Mouse (Mus musculus): ENCODE results near the gene Wasf3. TPM values are rescaled to one million over a fixed set of nuclear protein-coding genes. Genes with fewer than 3 reads are reported as not detected.
"Not testable (repeated sequence)": the region's sequence is repeated elsewhere in the genome, so short reads cannot be mapped to it uniquely, and the experiment has no call there.

Wasf3 gene
- polyA plus RNA-seq, 2 experiments: 1.4 to 10.8 TPM

- H3K4me3 ChIP-seq (replicated peaks; ENCODE audit: low read length): no peak overlapping the region
- H3K4me1 ChIP-seq (ENCODE audit: control insufficient read depth, insufficient read depth, low read length): no peaks in the 10 kb centered on the region
- DNase-seq (ENCODE audit: low spot score) (no peak), ATAC-seq (ENCODE audit: low FRiP score, low read depth) (no peak)
- H3K27ac ChIP-seq (replicated peaks; ENCODE audit: low read depth, low read length): no peak overlapping the region
- no peak overlapping the region for H3K9ac ChIP-seq (ENCODE audit: low read depth, low read length, severe bottlenecking)
- H3K27me3 ChIP-seq (ENCODE audit: control insufficient read depth, insufficient read depth, low read length): no peaks in the 10 kb centered on the region
- WGBS: 93% methylated on average over 12 of the region's 12 CpGs
- H3K9me3 ChIP-seq (ENCODE audit: control insufficient read depth, low read length): no peaks in the 10 kb centered on the region
- TF ChIP-seq POLR2A (IDR thresholded peaks at IDR 0.05; ENCODE audit: borderline replicate concordance, extremely low read depth, insufficient read depth, insufficient read length): no peak
- H3K4me2 ChIP-seq (replicated peaks; ENCODE audit: low read depth, low read length, severe bottlenecking): no peak overlapping the region
- peaks cover 5% of the 10 kb centered on the region; the same call in 1 of the 2 replicates for H3K36me3 ChIP-seq (ENCODE audit: control insufficient read depth, insufficient read depth, low read length)
These were observed 87.0 kb downstream of the Wasf3 start for GRCm38 (mm10) chr5:146471821-146472220.

DNA sequence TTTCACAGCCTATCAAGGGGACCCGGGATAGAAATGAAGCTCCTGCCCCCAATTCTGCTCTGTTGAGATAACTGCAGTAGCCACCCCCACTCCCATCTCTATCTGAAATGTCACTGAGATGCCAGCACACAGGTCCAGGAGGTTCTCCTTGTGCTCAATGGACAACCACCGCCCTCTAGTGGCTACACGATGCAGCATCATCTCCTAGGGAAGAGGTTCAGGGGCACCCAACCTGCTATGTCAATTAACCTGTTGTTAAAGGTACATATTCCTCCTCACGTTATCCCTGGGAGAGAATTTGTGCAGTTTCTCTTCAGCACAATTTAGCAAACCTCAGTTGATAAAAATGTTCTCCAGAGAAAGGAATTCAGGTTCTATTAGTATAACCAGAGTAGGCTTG lies 94.8 kb downstream of the Wasf3 start:
- H3K27ac ChIP-seq (replicated peaks; ENCODE audit: low read depth, low read length); H3K4me2 ChIP-seq (replicated peaks; ENCODE audit: low read depth, low read length, severe bottlenecking); DNase-seq (ENCODE audit: low spot score); H3K36me3 ChIP-seq (ENCODE audit: control insufficient read depth, insufficient read depth, low read length); H3K9ac ChIP-seq (ENCODE audit: low read depth, low read length, severe bottlenecking); H3K27me3 ChIP-seq (ENCODE audit: control insufficient read depth, insufficient read depth, low read length); ATAC-seq (ENCODE audit: low FRiP score, low read depth); H3K9me3 ChIP-seq (ENCODE audit: control insufficient read depth, low read length); H3K4me3 ChIP-seq (replicated peaks; ENCODE audit: low read length); H3K4me1 ChIP-seq (ENCODE audit: control insufficient read depth, insufficient read depth, low read length): not testable (repeated sequence)
- 10% methylated on average over 4 of the region's 4 CpGs for WGBS

DNA sequence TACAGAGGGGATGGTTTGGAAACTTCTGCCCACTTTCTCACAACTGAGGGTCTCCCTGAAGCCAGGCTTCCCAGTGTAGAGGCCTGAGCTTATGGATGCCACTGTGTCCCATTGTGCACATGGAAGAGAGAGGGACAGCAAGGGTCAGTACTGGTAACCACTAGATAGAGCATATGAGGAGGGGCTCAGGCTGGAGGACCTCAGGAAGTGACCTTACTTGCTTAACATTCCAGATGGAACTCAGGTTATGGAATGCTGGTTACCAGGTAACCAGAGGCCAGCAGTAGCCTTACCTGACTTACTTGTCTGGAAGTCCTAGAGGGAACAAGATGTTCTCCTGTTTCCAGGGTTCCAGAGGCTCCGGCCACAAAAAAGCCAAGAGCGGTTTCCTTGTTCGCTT lies 96.9 kb downstream of the Wasf3 start, which contains the start of gene Gm6408:
TSS of gene Gm6408 (plus strand) at position 301 of the 400 bp plus-strand sequence.
- H3K9ac ChIP-seq (ENCODE audit: low read depth, low read length, severe bottlenecking); H3K4me3 ChIP-seq (replicated peaks; ENCODE audit: low read length); DNase-seq (ENCODE audit: low spot score); ATAC-seq (ENCODE audit: low FRiP score, low read depth); H3K4me1 ChIP-seq (ENCODE audit: control insufficient read depth, insufficient read depth, low read length); H3K9me3 ChIP-seq (ENCODE audit: control insufficient read depth, low read length); H3K36me3 ChIP-seq (ENCODE audit: control insufficient read depth, insufficient read depth, low read length); H3K4me2 ChIP-seq (replicated peaks; ENCODE audit: low read depth, low read length, severe bottlenecking); H3K27me3 ChIP-seq (ENCODE audit: control insufficient read depth, insufficient read depth, low read length); H3K27ac ChIP-seq (replicated peaks; ENCODE audit: low read depth, low read length): not testable (repeated sequence)
- no CpG with 5 or more reads among the region's 3 CpGs for WGBS

GRCm38 (mm10) chr5:146488959-146489358 lies 104.2 kb downstream of the Wasf3 start:
- H3K9me3 ChIP-seq (ENCODE audit: control insufficient read depth, low read length); H3K27ac ChIP-seq (replicated peaks; ENCODE audit: low read depth, low read length); H3K9ac ChIP-seq (ENCODE audit: low read depth, low read length, severe bottlenecking); H3K4me1 ChIP-seq (ENCODE audit: control insufficient read depth, insufficient read depth, low read length); H3K27me3 ChIP-seq (ENCODE audit: control insufficient read depth, insufficient read depth, low read length); ATAC-seq (ENCODE audit: low FRiP score, low read depth); H3K36me3 ChIP-seq (ENCODE audit: control insufficient read depth, insufficient read depth, low read length); H3K4me2 ChIP-seq (replicated peaks; ENCODE audit: low read depth, low read length, severe bottlenecking); H3K4me3 ChIP-seq (replicated peaks; ENCODE audit: low read length); DNase-seq (ENCODE audit: low spot score): not testable (repeated sequence)
- 18% methylated on average over 2 of the region's 4 CpGs for WGBS

DNA sequence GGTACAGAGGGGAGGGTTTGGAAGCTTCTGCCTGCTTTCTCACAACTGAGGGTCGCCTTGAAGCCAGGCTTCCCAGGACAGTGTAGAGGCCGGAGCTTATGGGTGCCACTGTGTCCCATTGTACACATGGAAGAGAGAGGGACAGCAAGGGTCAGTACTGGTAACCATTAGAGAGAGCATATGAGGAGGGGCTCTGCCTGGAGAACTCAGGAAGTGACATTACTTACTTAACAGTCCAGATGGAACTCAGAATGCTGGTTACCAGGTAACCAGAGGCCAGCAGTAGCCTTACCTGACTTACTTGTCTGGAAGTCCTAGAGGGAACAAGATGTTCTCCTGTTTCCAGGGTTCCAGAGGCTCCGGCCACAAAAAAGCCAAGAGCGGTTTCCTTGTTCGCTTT lies 106.3 kb downstream of the Wasf3 start, which contains the start of gene Gm6370:
TSS of gene Gm6370 (plus strand) at position 301 of the 400 bp plus-strand sequence.
- not testable (repeated sequence) for H3K9me3 ChIP-seq (ENCODE audit: control insufficient read depth, low read length); H3K4me1 ChIP-seq (ENCODE audit: control insufficient read depth, insufficient read depth, low read length); H3K36me3 ChIP-seq (ENCODE audit: control insufficient read depth, insufficient read depth, low read length); H3K27me3 ChIP-seq (ENCODE audit: control insufficient read depth, insufficient read depth, low read length); H3K9ac ChIP-seq (ENCODE audit: low read depth, low read length, severe bottlenecking); H3K4me3 ChIP-seq (replicated peaks; ENCODE audit: low read length); DNase-seq (ENCODE audit: low spot score); ATAC-seq (ENCODE audit: low FRiP score, low read depth); H3K27ac ChIP-seq (replicated peaks; ENCODE audit: low read depth, low read length); H3K4me2 ChIP-seq (replicated peaks; ENCODE audit: low read depth, low read length, severe bottlenecking)
- no CpG with 5 or more reads among the region's 5 CpGs for WGBS

- ATAC-seq (ENCODE audit: low FRiP score, low read depth): not testable (repeated sequence)
These were observed 117.3 kb downstream of the Wasf3 start, which contains the start of gene 4930449I24Rik for GRCm38 (mm10) chr5:146502099-146502498. Gene 4930449I24Rik (plus strand): TSS chr5:146502399.

GRCm38 (mm10) chr5:146513823-146514222 lies 129.0 kb downstream of the Wasf3 start, which contains the start of gene Gm3402:
Gene Gm3402 (plus strand): TSS chr5:146514123.
- H3K4me2 ChIP-seq (replicated peaks; ENCODE audit: low read depth, low read length, severe bottlenecking); ATAC-seq (ENCODE audit: low FRiP score, low read depth); H3K4me1 ChIP-seq (ENCODE audit: control insufficient read depth, insufficient read depth, low read length); H3K27me3 ChIP-seq (ENCODE audit: control insufficient read depth, insufficient read depth, low read length); H3K9ac ChIP-seq (ENCODE audit: low read depth, low read length, severe bottlenecking); H3K9me3 ChIP-seq (ENCODE audit: control insufficient read depth, low read length); H3K4me3 ChIP-seq (replicated peaks; ENCODE audit: low read length); H3K36me3 ChIP-seq (ENCODE audit: control insufficient read depth, insufficient read depth, low read length); DNase-seq (ENCODE audit: low spot score); H3K27ac ChIP-seq (replicated peaks; ENCODE audit: low read depth, low read length): not testable (repeated sequence)
- no CpG with 5 or more reads among the region's 5 CpGs for WGBS

More at GRCm38 (mm10) chr5:146502099-146502498, 117.3 kb downstream of the Wasf3 start, which contains the start of gene 4930449I24Rik:
- H3K9me3 ChIP-seq (ENCODE audit: control insufficient read depth, low read length); H3K27me3 ChIP-seq (ENCODE audit: control insufficient read depth, insufficient read depth, low read length); DNase-seq (ENCODE audit: low spot score); H3K9ac ChIP-seq (ENCODE audit: low read depth, low read length, severe bottlenecking); H3K4me1 ChIP-seq (ENCODE audit: control insufficient read depth, insufficient read depth, low read length); H3K4me2 ChIP-seq (replicated peaks; ENCODE audit: low read depth, low read length, severe bottlenecking); H3K4me3 ChIP-seq (replicated peaks; ENCODE audit: low read length); H3K27ac ChIP-seq (replicated peaks; ENCODE audit: low read depth, low read length); H3K36me3 ChIP-seq (ENCODE audit: control insufficient read depth, insufficient read depth, low read length): not testable (repeated sequence)
- WGBS: no CpG with 5 or more reads among the region's 5 CpGs
